Mouse (Mus musculus): ENCODE measurements around the gene Atp13a2.

Gene Atp13a2

DNA sequence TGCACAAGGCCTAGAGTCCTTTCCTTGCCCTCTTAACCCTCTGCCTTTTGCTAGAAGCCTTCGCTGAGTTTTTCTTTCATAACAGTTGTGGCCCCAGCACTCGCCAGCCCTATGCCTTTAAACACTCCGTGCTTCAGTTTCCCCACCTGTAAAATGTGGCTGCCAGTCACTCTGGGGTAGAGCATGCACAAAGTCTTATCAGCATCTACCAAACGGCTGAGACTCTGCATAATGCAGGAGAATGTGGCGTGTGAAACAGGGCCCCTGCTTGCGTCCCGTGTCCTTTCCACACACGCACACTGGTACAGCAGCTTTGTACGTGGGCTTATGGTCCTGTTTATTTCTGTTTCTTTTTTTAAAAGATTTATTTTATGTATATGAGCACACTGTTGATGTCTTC, 10.1 kb downstream of the Atp13a2 start:
- no peak for DNase-seq (ENCODE audit: low spot score in 2 of 2)

- no peak for DNase-seq (ENCODE audit: low spot score in 2 of 2)
These were observed 19.3 kb downstream of the Atp13a2 start for GRCm38 (mm10) chr4:141005983-141006382.

- no peak for DNase-seq (ENCODE audit: low spot score in 2 of 2)
These were observed 21.4 kb downstream of the Atp13a2 start for GRCm38 (mm10) chr4:141008028-141008427.

DNA sequence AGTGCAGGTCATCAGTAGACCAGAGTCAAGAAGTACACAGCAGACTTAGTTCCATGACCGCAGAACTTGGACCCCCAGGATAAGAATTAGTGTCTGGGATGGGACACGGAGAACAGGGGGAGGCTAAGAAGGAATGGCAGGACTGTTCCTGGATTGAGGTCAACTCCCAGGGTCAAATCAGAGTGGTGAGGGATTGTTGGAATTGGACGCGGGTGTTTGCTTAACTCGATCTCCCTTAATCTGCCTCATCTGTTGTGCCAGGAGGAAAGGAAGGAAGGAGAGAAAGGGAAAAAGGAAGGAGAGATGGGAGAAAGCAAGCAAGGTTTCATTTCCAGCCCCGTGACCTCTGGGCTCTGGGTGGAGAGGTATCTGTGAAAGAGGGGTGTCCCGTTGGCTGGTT, 23.4 kb downstream of the Atp13a2 start, which contains the start of gene Mfap2:
TSS of gene Mfap2 (plus strand) at position 301 of the 400 bp plus-strand sequence.
- no peak for DNase-seq (ENCODE audit: low spot score in 2 of 2)

- no peak for DNase-seq (ENCODE audit: low spot score in 2 of 2)
These were observed 23.9 kb downstream of the Atp13a2 start for GRCm38 (mm10) chr4:141010526-141010925.

DNA sequence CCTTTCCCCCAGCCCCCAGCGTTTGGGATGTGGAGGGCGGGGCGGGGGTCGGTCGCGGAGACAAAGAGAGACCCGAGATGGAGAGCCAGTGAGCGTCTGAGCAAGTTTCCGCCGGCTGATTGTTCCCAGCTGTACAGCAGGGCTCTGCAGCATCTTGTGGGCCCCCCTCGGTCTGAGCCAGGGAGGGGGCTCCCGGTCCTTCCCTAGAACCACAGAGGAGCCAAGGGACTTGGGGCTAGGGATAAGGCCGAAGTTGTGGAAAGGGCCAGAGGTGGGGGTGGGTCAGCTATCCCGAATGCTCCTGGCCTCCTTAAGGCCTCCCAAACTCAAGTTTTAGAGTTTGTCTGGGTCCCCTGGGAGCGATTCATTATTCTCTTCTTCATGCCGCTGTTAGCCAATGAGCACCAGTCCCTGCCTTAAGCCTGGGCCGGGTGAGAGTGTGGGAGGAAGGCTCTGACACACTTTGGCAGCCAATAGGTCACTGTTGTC, 24.3 kb downstream of the Atp13a2 start:
- no peak for DNase-seq (ENCODE audit: low spot score in 2 of 2)

GRCm38 (mm10) chr4:141011556-141012328, 25.1 kb downstream of the Atp13a2 start:
- DNase-seq (ENCODE audit: low spot score in 2 of 2), result no peak

DNA sequence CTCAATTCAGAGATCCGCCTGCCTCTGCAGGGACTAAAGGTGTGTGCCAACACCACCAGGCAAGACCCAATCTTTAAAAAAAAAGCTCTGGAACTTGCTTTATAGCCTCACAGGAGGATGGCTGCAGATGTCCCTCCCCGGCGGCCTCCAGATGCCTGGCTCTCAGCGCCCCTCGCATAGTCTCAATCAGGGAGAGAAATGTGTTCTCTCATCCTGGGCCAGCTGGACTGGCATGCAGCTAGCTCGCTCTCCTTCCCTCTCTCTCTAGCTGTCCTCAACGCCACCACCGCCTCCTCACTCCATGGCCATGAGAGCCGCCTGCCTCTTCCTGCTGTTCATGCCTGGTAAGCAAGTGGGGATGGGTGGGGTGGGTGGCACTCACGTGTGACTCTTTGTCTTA, 25.9 kb downstream of the Atp13a2 start:
- DNase-seq (ENCODE audit: low spot score in 2 of 2), result no peak

DNA sequence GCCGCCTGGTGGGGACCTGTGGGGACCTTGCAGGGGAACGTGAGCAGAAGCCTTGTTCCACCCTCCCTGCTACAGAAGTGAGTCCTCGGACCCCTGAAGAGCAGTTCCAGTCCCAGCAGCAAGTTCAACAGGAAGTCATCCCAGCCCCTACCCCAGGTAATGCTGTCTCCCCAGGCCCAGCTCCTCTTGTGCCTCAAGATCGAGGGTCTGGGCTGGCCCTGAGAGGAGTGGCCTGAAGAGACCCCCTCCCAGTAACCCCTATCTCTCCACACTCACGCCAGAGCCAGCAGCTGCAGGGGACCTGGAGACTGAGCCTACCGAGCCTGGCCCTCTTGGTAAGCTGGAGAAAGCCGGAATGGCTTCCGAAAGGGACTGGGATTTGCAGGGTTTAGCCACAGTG, 27.4 kb downstream of the Atp13a2 start:
- no peak for DNase-seq (ENCODE audit: low spot score in 2 of 2)

- no peak for DNase-seq (ENCODE audit: low spot score in 2 of 2)
These were observed 28.2 kb downstream of the Atp13a2 start for GRCm38 (mm10) chr4:141014856-141015255.

DNA sequence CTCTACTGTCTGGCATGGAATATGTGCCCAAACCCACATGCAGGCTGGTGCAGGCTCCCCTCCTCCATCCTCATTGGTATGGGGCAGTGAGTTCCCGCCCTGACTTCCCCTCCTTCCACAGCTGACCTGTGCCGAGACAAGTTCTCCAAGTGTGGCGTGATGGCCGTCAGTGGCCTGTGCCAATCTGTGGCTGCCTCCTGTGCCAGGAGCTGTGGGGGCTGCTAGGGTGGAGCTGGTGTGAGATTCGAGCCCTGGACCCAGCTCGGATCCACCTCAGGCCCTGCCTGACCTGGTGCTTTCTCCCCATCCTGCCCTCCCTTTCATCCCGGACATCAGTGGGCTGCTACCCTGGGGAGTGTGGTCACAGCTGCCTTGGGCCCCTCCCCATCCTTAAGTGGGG, 28.7 kb downstream of the Atp13a2 start:
- DNase-seq (ENCODE audit: low spot score in 2 of 2), result no peak

- no peak for DNase-seq (ENCODE audit: low spot score in 2 of 2)
These were observed 29.6 kb downstream of the Atp13a2 start for GRCm38 (mm10) chr4:141016311-141016710.

DNA sequence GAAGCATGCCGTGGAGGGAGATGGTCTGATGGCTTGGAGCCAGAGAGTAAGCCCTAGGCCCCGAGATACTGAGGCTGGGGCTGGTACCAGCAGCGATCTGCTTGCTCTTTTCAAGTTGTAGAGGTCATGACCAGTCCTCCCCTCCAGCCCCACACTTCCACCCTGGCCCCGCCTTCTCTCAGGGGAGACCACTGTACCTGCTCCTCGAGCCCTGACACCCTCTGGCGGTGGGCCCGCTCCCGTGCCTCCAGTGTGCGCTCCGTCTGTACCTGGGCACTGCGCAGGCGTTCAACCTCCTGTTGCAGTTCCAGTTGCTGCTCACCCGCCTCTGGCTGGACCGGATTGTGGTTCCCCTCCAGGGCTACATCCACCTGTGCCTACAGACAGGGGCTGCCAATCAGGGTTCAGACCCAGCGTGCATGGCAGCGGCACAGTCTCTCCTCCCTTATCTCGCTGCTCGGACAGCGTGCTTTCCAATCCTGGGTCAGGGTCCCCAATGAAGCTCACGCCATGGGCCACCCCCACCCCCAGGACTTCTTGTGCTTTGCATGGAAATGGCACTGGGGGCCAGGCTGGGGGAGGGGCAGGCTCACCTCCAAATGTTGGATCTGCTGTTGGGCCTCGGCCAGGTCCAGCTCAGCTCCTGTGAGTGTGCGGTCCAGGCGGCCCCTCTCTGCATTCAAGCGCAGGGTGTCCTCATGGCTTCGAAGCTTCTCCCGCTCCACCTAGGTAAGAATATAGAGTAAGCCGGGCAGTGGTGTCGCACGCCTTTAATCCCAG, 31.2 kb downstream of the Atp13a2 start:
- DNase-seq (ENCODE audit: low spot score in 2 of 2), result no peak

DNA sequence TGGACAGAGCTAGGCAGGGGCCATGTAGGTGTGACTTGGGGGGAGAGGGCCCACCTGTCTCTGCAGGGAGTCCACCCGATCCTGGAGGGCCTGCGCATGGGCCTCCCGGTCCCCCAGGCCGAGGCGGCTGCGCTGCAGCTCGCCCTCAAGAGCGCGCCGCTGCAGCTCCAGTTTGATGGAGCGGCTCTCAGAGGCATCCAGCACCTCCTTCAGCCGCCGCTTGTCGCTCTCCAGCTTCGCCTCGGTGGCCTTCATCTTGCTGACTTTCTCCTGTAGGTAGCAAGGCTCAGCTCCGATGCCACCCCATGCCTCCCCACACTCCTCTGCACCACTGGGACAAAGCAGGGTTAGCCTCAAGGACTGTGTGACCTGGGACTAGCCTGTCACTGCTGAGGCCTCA, 33.5 kb downstream of the Atp13a2 start:
- no peak for DNase-seq (ENCODE audit: low spot score in 2 of 2)

DNA sequence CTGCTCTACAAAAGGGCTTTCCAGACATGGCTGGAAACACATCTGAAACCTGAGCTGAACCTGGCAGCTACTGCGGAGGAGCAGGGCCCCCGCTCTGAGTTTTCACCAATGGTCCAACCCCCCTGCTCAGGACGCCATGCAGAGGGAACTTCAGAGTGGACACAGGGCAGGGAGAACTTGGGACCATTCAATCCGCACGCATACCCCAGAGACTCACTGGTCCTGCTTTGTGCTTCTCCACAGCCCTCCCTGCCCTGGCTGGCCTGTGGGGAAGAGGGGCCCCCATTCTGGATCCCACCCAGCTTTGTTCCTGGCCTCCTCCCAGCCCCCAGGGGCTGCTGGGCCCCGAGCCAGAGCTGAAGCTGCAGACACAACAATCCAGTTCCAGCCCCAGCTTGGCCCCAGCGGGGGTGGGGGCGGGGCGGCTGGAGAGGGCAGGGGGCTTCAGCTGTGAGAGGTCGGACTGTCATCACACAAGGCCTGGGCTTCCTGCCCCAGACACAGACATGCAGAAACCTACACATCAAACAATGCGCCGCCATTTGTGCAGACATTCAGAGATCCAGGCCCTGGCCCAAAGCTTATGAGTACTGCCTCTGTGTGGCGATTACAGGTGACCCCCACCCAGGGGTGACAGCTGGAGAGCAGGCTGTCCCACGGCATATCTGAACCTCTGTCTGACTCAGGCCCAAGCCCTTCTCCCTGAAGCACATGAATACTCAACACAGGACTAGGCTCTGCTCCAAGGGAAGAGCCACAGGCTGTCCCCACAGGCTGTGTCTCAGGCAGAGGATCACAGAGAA, 34.3 kb downstream of the Atp13a2 start:
- DNase-seq (ENCODE audit: low spot score in 2 of 2), result no peak

GRCm38 (mm10) chr4:141021614-141021929, 34.9 kb downstream of the Atp13a2 start:
- DNase-seq (ENCODE audit: low spot score in 2 of 2), result no peak

GRCm38 (mm10) chr4:141024052-141024451, 37.4 kb downstream of the Atp13a2 start:
- DNase-seq (ENCODE audit: low spot score in 2 of 2), result no peak

DNA sequence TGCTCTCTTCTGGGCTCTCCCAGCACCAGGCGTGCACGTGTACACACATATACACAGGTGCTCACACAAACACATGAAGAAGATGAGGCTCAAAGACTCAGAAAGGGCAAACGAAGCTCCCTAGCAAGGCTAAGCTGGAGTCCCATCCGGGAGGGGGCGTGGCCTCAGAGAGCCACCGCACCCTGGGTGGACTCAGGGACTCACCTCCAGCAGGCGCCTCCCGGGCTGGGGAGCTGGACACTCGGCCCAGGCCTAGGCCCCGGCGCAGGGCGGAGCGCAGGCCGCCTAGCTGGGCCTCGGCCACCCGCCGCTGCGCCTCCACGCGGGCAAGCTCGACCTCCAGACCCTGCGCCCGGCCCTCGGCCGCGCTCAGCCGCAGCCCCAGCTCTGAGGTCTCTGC, 38.3 kb downstream of the Atp13a2 start:
- no peak for DNase-seq (ENCODE audit: low spot score in 2 of 2)

DNA sequence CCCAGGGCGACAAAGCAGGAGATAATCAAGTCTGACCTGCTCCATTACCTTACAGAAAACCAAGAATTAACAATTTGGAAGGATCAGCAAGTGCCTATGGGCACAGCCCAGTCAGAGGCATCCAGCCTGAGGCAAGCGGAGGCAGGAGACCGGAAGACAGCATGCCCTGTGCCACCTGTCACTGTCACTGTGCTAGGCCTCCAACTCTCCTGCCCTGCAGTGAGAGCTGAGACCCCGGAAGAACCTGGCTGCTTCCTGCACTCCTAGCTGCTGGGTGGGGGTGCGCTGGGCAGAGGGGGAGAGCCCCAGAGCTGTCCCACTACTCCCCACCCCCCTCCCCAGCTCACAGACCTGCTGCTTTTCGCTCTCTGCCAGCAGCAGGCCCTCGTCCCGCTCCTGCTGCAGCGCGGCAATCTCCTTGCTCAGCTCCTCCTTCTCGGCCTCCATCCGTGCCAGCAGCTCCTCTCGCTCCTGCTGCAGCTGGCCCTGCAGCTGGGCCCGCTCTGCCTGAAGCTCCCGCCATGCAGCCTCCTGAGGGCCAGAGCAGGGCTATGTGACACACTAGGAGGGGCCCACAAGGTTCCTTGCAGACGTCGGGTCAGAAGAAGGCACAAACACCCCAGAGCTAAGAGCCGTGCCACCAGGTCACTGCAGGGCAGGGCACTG, 44.0 kb downstream of the Atp13a2 start:
- DNase-seq (ENCODE audit: low spot score in 2 of 2), result no peak

- DNase-seq (ENCODE audit: low spot score in 2 of 2), result peak; percentile 69 to 80
These were observed 45.1 kb downstream of the Atp13a2 start for GRCm38 (mm10) chr4:141031733-141032132.
